Mouse (Mus musculus): Measurements from ENCODE around the gene Snap23.

- TF ChIP-seq CTCF (IDR thresholded peaks at IDR 0.05; ENCODE audit: low read depth, low read length) (no peak), POLR2A (IDR thresholded peaks at IDR 0.05; ENCODE audit: extremely low read depth, insufficient read depth, low read length) (no peak)
Observed at GRCm38 (mm10) chr2:120531223-120531622, 36.2 kb upstream of the Snap23 start.

Measured in liver, adult 2 months (tissue).